Mouse (Mus musculus): Measurements from ENCODE around the gene Tspan33. TPM values are rescaled to one million over a fixed set of nuclear protein-coding genes. Genes with fewer than 3 reads are reported as not detected.

Gene Tspan33
- polyA plus RNA-seq, 1 experiment, result 7.1 TPM

GRCm38 (mm10) chr6:29681853-29682252, 12.2 kb upstream of the Tspan33 start:
- Histone ChIP-seq H3K4me1 (ENCODE audit: control insufficient read depth, insufficient read depth, low read length) (no peaks in the 10 kb centered on the region), H3K27ac (ENCODE audit: insufficient read depth, low read length) (no peak overlapping the region), H3K9me3 (replicated peaks; ENCODE audit: control insufficient read depth, insufficient read depth, low read length, poor library complexity, severe bottlenecking) (no peaks in the 10 kb centered on the region), H3K9ac (ENCODE audit: low read depth, poor library complexity, severe bottlenecking) (no peak overlapping the region), H3K36me3 (ENCODE audit: control insufficient read depth, insufficient read depth, low read length, poor library complexity, severe bottlenecking) (no peaks in the 10 kb centered on the region), H3K27me3 (ENCODE audit: control insufficient read depth, insufficient read depth, low read length, poor library complexity, severe bottlenecking) (no peaks in the 10 kb centered on the region), H3K4me3 (ENCODE audit: low read depth, low read length) (no peak overlapping the region)
- TF ChIP-seq EP300 (IDR thresholded peaks at IDR 0.05; ENCODE audit: insufficient read depth, low read depth, low read length) (no peak), POLR2A (IDR thresholded peaks at IDR 0.05; ENCODE audit: insufficient read depth, low read length) (no peak), CTCF (IDR thresholded peaks at IDR 0.05; ENCODE audit: low read depth, low read length) (no peak)

- H3K27me3 ChIP-seq (ENCODE audit: control insufficient read depth, insufficient read depth, low read length, poor library complexity, severe bottlenecking), result no peaks in the 10 kb centered on the region
- H3K4me3 ChIP-seq (ENCODE audit: low read depth, low read length), result no peak overlapping the region
- H3K36me3 ChIP-seq (ENCODE audit: control insufficient read depth, insufficient read depth, low read length, poor library complexity, severe bottlenecking), result no peaks in the 10 kb centered on the region
- no peak overlapping the region for H3K27ac ChIP-seq (ENCODE audit: insufficient read depth, low read length)
- H3K9ac ChIP-seq (ENCODE audit: low read depth, poor library complexity, severe bottlenecking), result no peak overlapping the region
- TF ChIP-seq EP300 (IDR thresholded peaks at IDR 0.05; ENCODE audit: insufficient read depth, low read depth, low read length) (no peak), POLR2A (IDR thresholded peaks at IDR 0.05; ENCODE audit: insufficient read depth, low read length) (no peak), CTCF (IDR thresholded peaks at IDR 0.05; ENCODE audit: low read depth, low read length) (no peak)
- H3K4me1 ChIP-seq (ENCODE audit: control insufficient read depth, insufficient read depth, low read length), result no peaks in the 10 kb centered on the region
- no peaks in the 10 kb centered on the region for H3K9me3 ChIP-seq (replicated peaks; ENCODE audit: control insufficient read depth, insufficient read depth, low read length, poor library complexity, severe bottlenecking)
Measured at GRCm38 (mm10) chr6:29684686-29685085, 9.3 kb upstream of the Tspan33 start.

DNA sequence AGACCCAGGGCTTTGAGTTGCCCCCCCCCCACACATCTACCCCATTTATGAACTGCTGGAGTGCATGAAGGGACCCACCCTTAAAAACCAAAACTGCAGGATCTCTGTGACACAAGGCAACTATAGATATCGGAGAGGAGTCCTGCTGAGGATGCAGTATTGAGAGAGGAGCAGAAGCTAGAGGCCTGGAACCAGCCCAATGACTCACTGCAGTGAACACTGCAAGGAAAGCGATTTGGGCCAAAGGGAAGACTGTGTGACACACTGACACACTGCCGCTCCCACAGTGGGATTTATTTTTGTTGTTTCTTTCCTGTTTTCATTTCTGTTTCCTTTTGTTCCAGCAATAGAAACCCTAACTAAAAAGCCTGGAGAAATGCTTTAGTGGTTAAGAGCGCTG, 8.1 kb upstream of the Tspan33 start:
- no peak for TF ChIP-seq POLR2A (IDR thresholded peaks at IDR 0.05; ENCODE audit: insufficient read depth, low read length)
- TF ChIP-seq CTCF (IDR thresholded peaks at IDR 0.05; ENCODE audit: low read depth, low read length), result no peak
- TF ChIP-seq EP300 (IDR thresholded peaks at IDR 0.05; ENCODE audit: insufficient read depth, low read depth, low read length), result no peak
- Histone ChIP-seq H3K36me3 (ENCODE audit: control insufficient read depth, insufficient read depth, low read length, poor library complexity, severe bottlenecking) (no peaks in the 10 kb centered on the region), H3K9ac (ENCODE audit: low read depth, poor library complexity, severe bottlenecking) (no peak overlapping the region), H3K4me3 (ENCODE audit: low read depth, low read length) (no peak overlapping the region), H3K4me1 (ENCODE audit: control insufficient read depth, insufficient read depth, low read length) (no peaks in the 10 kb centered on the region), H3K9me3 (replicated peaks; ENCODE audit: control insufficient read depth, insufficient read depth, low read length, poor library complexity, severe bottlenecking) (no peaks in the 10 kb centered on the region), H3K27me3 (ENCODE audit: control insufficient read depth, insufficient read depth, low read length, poor library complexity, severe bottlenecking) (no peaks in the 10 kb centered on the region), H3K27ac (ENCODE audit: insufficient read depth, low read length) (no peak overlapping the region)

DNA sequence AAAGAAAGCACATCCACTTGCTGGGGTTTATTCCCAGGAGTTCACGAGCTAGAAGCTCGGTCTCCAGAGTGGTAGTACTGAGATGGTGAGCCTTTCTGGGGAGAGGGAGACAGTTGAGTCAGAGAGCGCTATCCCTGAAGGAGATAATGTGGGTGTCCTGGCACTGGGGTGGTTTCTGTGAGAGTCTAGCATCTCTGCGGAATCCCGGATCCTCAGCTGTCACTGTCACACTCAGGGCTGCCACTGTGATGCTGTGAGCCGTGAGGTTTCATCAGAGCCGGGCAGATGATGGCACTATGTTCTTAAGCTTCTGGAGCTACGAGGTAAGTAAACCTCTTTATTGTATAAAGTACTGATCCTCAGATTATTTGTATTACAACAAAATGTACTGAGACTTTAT, 4.6 kb upstream of the Tspan33 start:
- H3K27ac ChIP-seq (ENCODE audit: insufficient read depth, low read length), result no peak overlapping the region
- H3K4me3 ChIP-seq (ENCODE audit: low read depth, low read length), result no peak overlapping the region
- no peaks in the 10 kb centered on the region for H3K9me3 ChIP-seq (replicated peaks; ENCODE audit: control insufficient read depth, insufficient read depth, low read length, poor library complexity, severe bottlenecking)
- no peak for TF ChIP-seq CTCF (IDR thresholded peaks at IDR 0.05; ENCODE audit: low read depth, low read length)
- no peak for TF ChIP-seq EP300 (IDR thresholded peaks at IDR 0.05; ENCODE audit: insufficient read depth, low read depth, low read length)
- no peak for TF ChIP-seq POLR2A (IDR thresholded peaks at IDR 0.05; ENCODE audit: insufficient read depth, low read length)
- H3K9ac ChIP-seq (ENCODE audit: low read depth, poor library complexity, severe bottlenecking), result no peak overlapping the region
- no peaks in the 10 kb centered on the region for H3K4me1 ChIP-seq (ENCODE audit: control insufficient read depth, insufficient read depth, low read length)
- H3K36me3 ChIP-seq (ENCODE audit: control insufficient read depth, insufficient read depth, low read length, poor library complexity, severe bottlenecking), result no peaks in the 10 kb centered on the region
- H3K27me3 ChIP-seq (ENCODE audit: control insufficient read depth, insufficient read depth, low read length, poor library complexity, severe bottlenecking), result no peaks in the 10 kb centered on the region

DNA sequence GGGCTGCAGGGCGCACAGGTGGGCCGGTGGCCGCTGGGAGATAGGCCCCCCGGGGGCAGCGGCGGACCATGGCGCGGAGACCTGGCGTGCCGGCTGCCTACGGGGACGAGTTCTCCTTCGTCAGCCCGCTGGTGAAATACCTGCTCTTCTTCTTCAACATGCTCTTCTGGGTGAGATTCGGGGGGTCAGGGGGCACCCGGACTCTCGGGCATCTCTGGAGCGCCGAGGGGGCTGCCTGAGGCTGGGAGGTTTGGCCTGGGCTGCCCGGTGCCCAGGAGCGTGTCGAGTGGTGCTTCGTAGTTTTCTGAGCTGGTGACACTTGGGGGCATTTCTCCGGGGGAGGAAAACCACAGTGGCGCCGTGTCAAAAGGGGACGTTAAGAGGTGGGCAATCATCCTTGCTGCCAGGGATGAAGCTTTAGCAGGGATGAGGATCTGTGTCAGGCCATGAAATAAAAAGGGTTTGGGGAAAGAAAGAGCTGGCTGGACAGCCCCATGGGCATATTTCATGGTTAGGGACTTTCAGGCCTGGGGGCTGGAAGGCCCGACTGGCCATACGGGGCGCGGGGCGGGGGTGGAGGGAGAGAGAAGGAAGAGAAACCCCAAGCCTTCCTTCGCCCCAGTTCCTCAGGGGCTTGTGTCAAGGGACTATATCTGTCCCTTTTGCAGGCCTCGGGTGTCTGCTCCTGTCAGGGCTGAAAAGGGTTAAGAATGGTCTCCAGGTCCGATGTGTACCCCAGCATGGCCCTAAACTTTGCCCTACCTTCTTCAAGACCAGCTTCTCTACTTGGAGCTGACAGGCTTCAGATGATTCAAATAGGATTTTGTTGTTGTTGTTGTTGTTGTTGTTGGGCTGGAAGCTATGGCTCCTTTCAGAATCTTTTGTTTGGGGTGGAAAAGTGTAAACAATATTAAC, 610 bp downstream of the Tspan33 start:
- no peaks in the 10 kb centered on the region for H3K4me1 ChIP-seq (ENCODE audit: control insufficient read depth, insufficient read depth, low read length)
- no peak for TF ChIP-seq CTCF (IDR thresholded peaks at IDR 0.05; ENCODE audit: low read depth, low read length)
- TF ChIP-seq EP300 (IDR thresholded peaks at IDR 0.05; ENCODE audit: insufficient read depth, low read depth, low read length), result no peak
- TF ChIP-seq POLR2A (IDR thresholded peaks at IDR 0.05; ENCODE audit: insufficient read depth, low read length), result no peak
- H3K27me3 ChIP-seq (ENCODE audit: control insufficient read depth, insufficient read depth, low read length, poor library complexity, severe bottlenecking), result no peaks in the 10 kb centered on the region
- H3K9me3 ChIP-seq (replicated peaks; ENCODE audit: control insufficient read depth, insufficient read depth, low read length, poor library complexity, severe bottlenecking), result no peaks in the 10 kb centered on the region
- no peak overlapping the region for H3K27ac ChIP-seq (ENCODE audit: insufficient read depth, low read length)
- H3K4me3 ChIP-seq (ENCODE audit: low read depth, low read length), result peak overlapping the region; percentile 76
- peak overlapping the region; percentile 83 for H3K9ac ChIP-seq (ENCODE audit: low read depth, poor library complexity, severe bottlenecking)
- no peaks in the 10 kb centered on the region for H3K36me3 ChIP-seq (ENCODE audit: control insufficient read depth, insufficient read depth, low read length, poor library complexity, severe bottlenecking)

DNA sequence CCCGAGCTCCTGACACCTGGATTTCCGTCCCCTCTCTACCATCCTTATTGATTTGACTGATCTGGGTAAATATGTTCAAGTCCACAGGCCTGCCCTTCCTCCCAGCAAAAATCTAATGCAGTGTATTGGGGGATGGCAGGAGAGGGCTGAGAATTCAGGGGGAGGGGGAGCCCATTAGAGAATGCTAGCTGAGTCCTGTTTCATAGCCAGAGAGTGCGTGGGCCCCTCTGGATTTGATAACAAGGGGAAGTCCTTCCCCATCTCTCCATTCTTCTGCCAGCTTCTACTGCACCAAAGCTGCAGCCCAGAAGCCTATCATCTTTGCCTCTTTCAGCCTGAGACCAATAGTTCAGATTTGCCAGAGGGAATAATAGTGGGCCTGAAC, 1.3 kb downstream of the Tspan33 start:
- TF ChIP-seq POLR2A (IDR thresholded peaks at IDR 0.05; ENCODE audit: insufficient read depth, low read length) (no peak), EP300 (IDR thresholded peaks at IDR 0.05; ENCODE audit: insufficient read depth, low read depth, low read length) (no peak), CTCF (IDR thresholded peaks at IDR 0.05; ENCODE audit: low read depth, low read length) (no peak)
- no peak overlapping the region for H3K4me3 ChIP-seq (ENCODE audit: low read depth, low read length)
- no peak overlapping the region for H3K9ac ChIP-seq (ENCODE audit: low read depth, poor library complexity, severe bottlenecking)
- H3K4me1 ChIP-seq (ENCODE audit: control insufficient read depth, insufficient read depth, low read length), result no peaks in the 10 kb centered on the region
- no peak overlapping the region for H3K27ac ChIP-seq (ENCODE audit: insufficient read depth, low read length)
- no peaks in the 10 kb centered on the region for H3K9me3 ChIP-seq (replicated peaks; ENCODE audit: control insufficient read depth, insufficient read depth, low read length, poor library complexity, severe bottlenecking)
- H3K36me3 ChIP-seq (ENCODE audit: control insufficient read depth, insufficient read depth, low read length, poor library complexity, severe bottlenecking), result no peaks in the 10 kb centered on the region
- H3K27me3 ChIP-seq (ENCODE audit: control insufficient read depth, insufficient read depth, low read length, poor library complexity, severe bottlenecking), result no peaks in the 10 kb centered on the region
